Mouse (Mus musculus) forebrain, embryonic 14.5 days (tissue): ENCODE measurements at regions not wholly inside any gene's neighbourhood (a gene's known extent, or its start where the extent isn't known, plus 50 kb on each side); places are given as distances from the start of the nearest gene placed in this dataset.

Experiments
- ATAC-seq: fragments of 200-750 bp; cut with Nextera tagmentation; 2 replicates; pipeline ENCODE4 v1.8.0; 2017; ENCODE audit warnings: mild to moderate bottlenecking, moderate library complexity
- DNase-seq: peaks from one replicate; pipeline ENCODE4 v3.0.0-alpha.2; 2015; ENCODE audit warnings: low spot score
- H3K27ac ChIP-seq: fragments of 300-500 bp; sonication (generic); 2 replicates; pipeline ENCODE4 v1.5.1; 2014; ENCODE audit warnings: low read depth, mild to moderate bottlenecking, control low read depth, low read length, moderate library complexity
- H3K27me3 ChIP-seq: fragments of 300-500 bp; sonication (generic); replicated peaks from 2 replicates; pipeline ENCODE4 v1.6.1; 2014; ENCODE audit warnings: low read length, control low read depth, mixed read lengths; ENCODE audit not compliant: control insufficient read depth, insufficient read depth
- H3K36me3 ChIP-seq: fragments of 300-500 bp; sonication (generic); 2 replicates; pipeline ENCODE4 v1.6.1; 2014; ENCODE audit warnings: low read length, control low read depth; ENCODE audit not compliant: control insufficient read depth, insufficient read depth
- H3K4me1 ChIP-seq: fragments of 300-500 bp; sonication (generic); 2 replicates; pipeline ENCODE4 v1.6.1; 2014; ENCODE audit warnings: antibody characterized with exemption, low read length, control low read depth; ENCODE audit not compliant: control insufficient read depth, insufficient read depth
- H3K4me2 ChIP-seq: fragments of 300-500 bp; sonication (generic); 2 replicates; pipeline ENCODE4 v1.6.1; 2014; ENCODE audit warnings: mild to moderate bottlenecking, control low read depth, low read length
- H3K4me3 ChIP-seq: fragments of 300-500 bp; sonication (generic); 2 replicates; pipeline ENCODE4 v1.5.1; 2014; ENCODE audit warnings: low read depth, low read length, control low read depth
- H3K9ac ChIP-seq: fragments of 300-500 bp; sonication (generic); 2 replicates; pipeline ENCODE4 v1.6.1; 2014; ENCODE audit warnings: mild to moderate bottlenecking, low read length, control low read depth, moderate library complexity
- H3K9me3 ChIP-seq: fragments of 300-500 bp; sonication (generic); replicated peaks from 2 replicates; pipeline ENCODE4 v1.6.1; 2016; ENCODE audit warnings: low read length, control low read depth, mixed read lengths; ENCODE audit not compliant: control insufficient read depth
- WGBS: fragments of 180-500 bp; shearing (Covaris S2); extraction: QIAGEN DNeasy Blood & Tissue Kit; methylation state at CpG from one replicate; pipeline ENCODE4 v1.1.7; 2014; 5-methylcytosine and 5-hydroxymethylcytosine counted together

DNA sequence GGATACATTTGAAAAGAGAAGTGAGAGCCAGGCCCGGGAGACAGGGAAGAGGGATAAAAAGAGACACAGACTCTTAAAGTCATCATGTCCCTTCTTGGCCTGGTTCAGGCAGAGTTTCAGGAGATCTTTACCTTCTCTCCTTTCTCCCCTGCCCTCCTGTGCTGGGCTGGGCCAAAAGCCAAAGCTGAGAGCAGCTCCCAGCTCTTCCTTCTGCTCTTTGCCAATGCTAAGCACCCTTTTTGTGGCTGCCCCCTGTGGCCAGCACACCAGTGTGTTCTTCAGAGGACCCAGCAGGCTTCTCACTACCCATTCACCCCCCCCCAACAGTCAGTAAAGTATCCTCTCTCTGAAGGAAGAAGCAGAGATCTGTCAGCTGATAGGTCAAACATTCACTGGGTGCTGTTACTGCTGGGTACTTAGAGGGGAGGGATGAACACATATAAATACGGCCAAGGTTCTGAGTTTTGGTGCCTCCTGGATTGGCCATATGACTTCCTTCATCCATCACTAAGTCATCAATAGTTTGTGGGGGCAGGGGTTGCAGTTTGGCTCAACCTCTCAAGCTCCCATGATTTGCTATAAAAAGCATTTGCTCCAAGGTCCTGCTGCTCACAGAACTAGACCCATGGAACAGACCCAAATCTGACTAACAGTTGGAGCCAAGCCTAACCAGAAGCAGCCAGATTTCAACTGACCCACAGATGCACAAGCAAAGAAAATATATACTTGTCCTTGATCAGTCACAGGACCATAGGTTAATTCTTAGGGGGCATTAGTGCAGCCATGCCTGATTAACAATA lies 87.7 kb upstream of the Spdye4c start:
- H3K4me1 ChIP-seq: no peaks in the 10 kb centered on the region
- WGBS: 88% methylated on average over 2 of the region's 2 CpGs
- no peak overlapping the region for H3K4me3 ChIP-seq
- no peak overlapping the region for H3K27ac ChIP-seq
- no peaks in the 10 kb centered on the region for H3K27me3 ChIP-seq
- no peaks in the 10 kb centered on the region for H3K9me3 ChIP-seq
- H3K9ac ChIP-seq: no peak overlapping the region
- DNase-seq (no peak), ATAC-seq (no peak)
- H3K36me3 ChIP-seq: no peaks in the 10 kb centered on the region
- H3K4me2 ChIP-seq: no peak overlapping the region

DNA sequence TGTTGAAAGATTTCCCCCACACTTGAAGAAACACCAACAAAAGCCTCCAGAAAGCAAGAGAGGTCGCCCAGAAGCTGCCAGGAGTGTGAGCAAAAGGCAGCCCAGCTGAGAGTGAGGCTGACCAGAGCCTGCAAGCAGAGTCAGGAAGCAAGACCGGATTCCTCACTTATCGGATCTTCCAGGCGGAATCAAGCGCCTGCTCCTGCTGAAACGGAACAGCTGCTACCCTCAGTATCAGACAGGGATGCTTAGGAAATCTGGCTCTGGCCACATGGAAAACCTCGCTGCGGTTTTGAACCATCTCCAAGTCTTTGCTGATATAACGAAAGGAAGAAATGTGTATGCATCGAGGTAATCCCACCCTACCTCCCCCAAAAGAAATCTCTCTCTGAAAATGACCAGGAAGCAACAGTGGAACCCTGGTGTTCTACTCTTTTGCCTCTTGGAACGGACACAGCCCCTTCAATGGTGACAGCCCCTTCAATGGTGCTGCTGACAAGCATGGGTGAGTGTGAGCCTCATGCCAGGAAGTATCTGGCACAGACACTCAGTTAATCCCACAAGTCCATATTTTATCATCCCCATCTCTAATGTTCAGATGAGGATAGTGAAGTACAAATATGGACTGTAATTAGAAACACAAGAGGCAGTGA lies 83.3 kb upstream of the Spdye4c start:
- no peak overlapping the region for H3K4me2 ChIP-seq
- H3K4me3 ChIP-seq: no peak overlapping the region
- H3K4me1 ChIP-seq: no peaks in the 10 kb centered on the region
- no peaks in the 10 kb centered on the region for H3K9me3 ChIP-seq
- H3K27ac ChIP-seq: peak overlapping the region; percentile 36; the same call in 1 of the 2 replicates
- no peaks in the 10 kb centered on the region for H3K27me3 ChIP-seq
- no peaks in the 10 kb centered on the region for H3K36me3 ChIP-seq
- DNase-seq: peak; percentile 52
- 46% methylated on average over 11 of the region's 11 CpGs for WGBS
- no peak for ATAC-seq
- no peak overlapping the region for H3K9ac ChIP-seq

DNA sequence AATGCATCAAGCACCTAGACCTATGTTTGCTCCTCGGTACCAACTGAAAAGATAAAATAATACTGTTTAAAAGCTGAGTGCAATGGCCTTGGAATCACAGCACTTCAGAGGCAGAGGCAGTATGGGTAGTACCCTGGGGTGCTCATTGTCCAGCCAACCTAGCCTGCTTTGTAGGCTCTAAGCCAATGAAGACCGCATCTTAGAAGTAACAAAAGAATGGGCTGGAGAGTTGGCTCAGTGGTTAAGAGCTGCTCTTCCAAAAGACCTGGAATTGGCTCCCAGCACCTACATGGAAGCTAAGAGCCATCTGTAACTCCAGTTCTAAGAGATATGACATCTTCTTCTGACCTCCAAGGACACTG lies 82.8 kb upstream of the Spdye4c start:
- Histone ChIP-seq H3K36me3 (no peaks in the 10 kb centered on the region), H3K4me3 (no peak overlapping the region), H3K27me3 (no peaks in the 10 kb centered on the region), H3K4me2 (no peak overlapping the region), H3K9ac (no peak overlapping the region), H3K9me3 (no peaks in the 10 kb centered on the region), H3K27ac (no peak overlapping the region; the same call in 1 of the 2 replicates), H3K4me1 (no peaks in the 10 kb centered on the region)
- no peak for DNase-seq
- WGBS: 73% methylated on average over 2 of the region's 2 CpGs
- no peak for ATAC-seq

DNA sequence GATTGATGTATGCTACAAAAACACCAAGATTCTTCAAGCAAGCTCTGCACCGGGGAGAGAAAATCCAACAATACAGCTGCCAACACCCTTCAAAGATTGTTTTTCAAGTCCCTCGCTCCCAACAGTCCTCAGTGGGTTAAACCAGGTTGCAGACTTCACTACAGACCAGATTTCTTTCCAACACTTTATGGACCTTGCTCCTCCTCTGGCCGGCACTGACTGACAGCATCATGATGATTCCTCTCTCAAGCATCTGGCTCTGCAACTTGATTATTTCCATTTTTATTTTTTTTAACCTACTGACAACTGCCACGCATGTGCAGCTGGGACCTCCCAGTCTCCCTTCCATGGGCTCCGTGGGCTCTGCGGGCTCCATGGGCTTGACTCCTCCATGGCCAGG lies 79.7 kb upstream of the Spdye4c start:
- Histone ChIP-seq H3K9ac (no peak overlapping the region), H3K36me3 (no peaks in the 10 kb centered on the region), H3K4me1 (no peaks in the 10 kb centered on the region), H3K4me3 (no peak overlapping the region), H3K27ac (no peak overlapping the region), H3K27me3 (no peaks in the 10 kb centered on the region), H3K4me2 (no peak overlapping the region), H3K9me3 (no peaks in the 10 kb centered on the region)
- DNase-seq: no peak
- ATAC-seq: no peak
- 77% methylated on average over 6 of the region's 6 CpGs for WGBS

DNA sequence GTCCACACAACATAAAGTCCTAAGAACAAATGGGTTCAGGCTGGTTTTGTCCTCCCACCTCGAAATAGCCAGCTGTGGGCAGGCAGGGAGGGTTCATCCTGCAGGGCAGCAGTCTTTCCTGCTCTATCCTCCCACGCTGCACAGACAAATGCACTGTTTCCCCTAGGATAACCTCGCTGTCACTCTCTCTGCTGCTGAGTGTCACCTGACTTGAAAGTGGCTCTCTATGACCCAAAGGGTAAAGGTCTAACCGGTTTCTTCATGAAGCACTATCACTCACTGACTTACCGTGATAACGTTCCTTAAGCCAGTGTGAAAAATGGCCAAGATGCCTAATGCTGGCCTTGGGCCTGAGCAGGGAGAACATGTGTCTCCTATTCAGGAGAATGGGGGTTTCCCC lies 78.2 kb upstream of the Spdye4c start:
- no peak for ATAC-seq
- 87% methylated on average over 6 of the region's 6 CpGs for WGBS
- Histone ChIP-seq H3K27ac (no peak overlapping the region), H3K9ac (no peak overlapping the region), H3K36me3 (no peaks in the 10 kb centered on the region), H3K4me3 (no peak overlapping the region), H3K4me2 (no peak overlapping the region), H3K9me3 (no peaks in the 10 kb centered on the region), H3K4me1 (no peaks in the 10 kb centered on the region), H3K27me3 (no peaks in the 10 kb centered on the region)
- DNase-seq: no peak

DNA sequence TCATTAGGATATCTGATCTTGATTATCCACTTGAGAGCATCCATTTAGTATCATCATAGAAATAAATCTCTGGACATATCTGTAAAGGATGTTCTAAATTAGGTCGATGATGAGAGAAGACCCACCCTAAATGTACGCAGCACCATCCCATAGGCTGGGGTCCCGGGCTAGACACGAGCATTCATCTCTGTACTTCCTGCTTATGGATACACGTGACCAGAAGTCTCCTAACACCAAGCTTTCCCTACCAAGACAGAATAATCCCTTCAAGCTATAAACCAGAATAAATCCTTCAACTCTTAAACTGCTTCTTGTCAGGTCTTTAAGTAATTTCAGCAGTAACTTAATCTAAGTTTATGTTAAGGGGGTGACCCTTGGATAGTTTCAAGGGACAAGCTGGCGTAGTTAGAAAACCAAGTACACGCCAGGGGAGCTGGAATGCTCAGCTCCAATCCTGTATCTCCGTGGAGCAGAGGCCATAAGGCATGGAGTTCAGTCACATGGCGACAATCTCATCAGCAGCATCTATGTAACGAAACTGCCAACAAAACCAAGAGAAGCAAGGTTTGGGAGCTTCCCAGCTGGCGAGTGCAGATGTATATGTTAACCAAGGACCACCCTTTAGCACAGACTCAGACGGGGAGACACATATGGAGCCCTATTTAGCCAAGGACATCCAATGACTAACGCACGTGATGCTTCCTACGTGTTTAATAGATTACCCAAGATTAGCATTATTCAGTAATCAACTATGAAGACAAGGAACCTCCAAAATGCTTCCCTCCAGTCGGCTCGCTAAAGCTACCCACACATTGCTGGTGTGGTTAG lies 76.3 kb upstream of the Spdye4c start:
- Histone ChIP-seq H3K4me1 (no peaks in the 10 kb centered on the region), H3K27ac (no peak overlapping the region), H3K4me2 (no peak overlapping the region), H3K4me3 (no peak overlapping the region), H3K9ac (no peak overlapping the region), H3K27me3 (no peaks in the 10 kb centered on the region), H3K9me3 (no peaks in the 10 kb centered on the region), H3K36me3 (no peaks in the 10 kb centered on the region)
- ATAC-seq: no peak
- 85% methylated on average over 17 of the region's 17 CpGs for WGBS
- no peak for DNase-seq

DNA sequence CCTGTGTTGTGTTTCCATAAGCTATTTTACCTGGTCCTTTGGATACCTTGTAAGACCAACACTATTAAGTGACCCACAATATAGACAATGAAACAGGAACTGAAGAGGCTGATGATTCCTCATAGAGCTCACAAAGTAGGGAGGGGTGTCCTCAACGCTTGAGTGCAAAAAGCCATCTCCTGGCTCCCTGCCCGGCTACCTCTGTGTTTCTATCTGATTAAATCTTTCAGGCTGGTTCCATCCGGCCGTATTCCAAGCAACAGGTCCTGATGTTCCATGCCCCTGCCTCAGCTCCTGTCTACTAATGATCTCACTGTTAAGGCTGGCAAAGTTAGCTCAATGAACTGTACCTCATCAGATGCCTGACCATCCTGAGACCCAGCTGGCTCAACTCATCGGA lies 75.3 kb upstream of the Spdye4c start:
- WGBS: 80% methylated on average over 5 of the region's 5 CpGs
- Histone ChIP-seq H3K9me3 (no peaks in the 10 kb centered on the region), H3K36me3 (no peaks in the 10 kb centered on the region), H3K27ac (no peak overlapping the region), H3K4me1 (no peaks in the 10 kb centered on the region), H3K27me3 (no peaks in the 10 kb centered on the region), H3K4me2 (no peak overlapping the region), H3K4me3 (no peak overlapping the region), H3K9ac (no peak overlapping the region)
- no peak for DNase-seq
- no peak for ATAC-seq

DNA sequence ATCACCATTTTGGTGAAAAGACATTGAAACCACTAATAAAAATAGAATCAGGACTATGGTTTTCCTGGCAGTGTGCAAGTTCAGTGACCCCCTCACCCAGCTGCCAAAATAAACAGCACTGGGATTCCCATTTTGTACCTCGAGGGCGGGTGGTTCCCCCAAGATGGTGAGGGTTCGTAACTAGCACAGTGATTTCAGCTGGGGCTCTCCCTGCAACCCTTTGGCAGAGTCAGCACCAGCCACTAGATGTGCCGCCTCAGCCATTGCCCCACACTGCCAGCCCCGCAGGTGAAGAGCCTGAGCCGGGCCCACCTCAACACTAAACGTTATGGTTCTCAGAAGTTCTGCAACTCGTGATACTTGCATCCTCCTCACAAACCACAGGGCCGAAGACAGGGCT lies 74.3 kb upstream of the Spdye4c start:
- ATAC-seq: no peak
- H3K4me1 ChIP-seq: no peaks in the 10 kb centered on the region
- no peak overlapping the region for H3K27ac ChIP-seq
- no peak overlapping the region for H3K9ac ChIP-seq
- H3K4me2 ChIP-seq: no peak overlapping the region
- no peak for DNase-seq
- 93% methylated on average over 9 of the region's 9 CpGs for WGBS
- H3K9me3 ChIP-seq: no peaks in the 10 kb centered on the region
- H3K36me3 ChIP-seq: no peaks in the 10 kb centered on the region
- H3K27me3 ChIP-seq: no peaks in the 10 kb centered on the region
- H3K4me3 ChIP-seq: no peak overlapping the region

DNA sequence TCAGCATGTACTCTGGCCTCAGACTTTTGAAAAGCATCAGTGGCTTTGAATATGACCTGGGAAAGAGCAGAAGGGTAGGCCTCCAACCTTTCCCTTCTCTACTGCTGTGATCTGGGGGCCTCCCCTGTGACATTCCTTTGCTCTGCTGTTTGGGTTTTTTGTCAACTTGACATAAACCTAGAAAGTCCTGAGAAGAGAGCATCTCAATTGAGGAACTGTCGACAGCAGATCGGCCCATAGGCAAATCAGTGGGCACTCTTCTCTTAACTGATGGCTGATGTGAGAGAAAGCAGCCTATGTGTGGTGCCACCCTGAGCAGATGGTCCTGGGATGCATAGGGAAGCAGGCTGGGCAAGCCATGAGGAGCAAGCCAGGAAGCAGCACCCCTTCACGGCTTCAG lies 72.9 kb upstream of the Spdye4c start:
- Histone ChIP-seq H3K9me3 (no peaks in the 10 kb centered on the region), H3K9ac (no peak overlapping the region), H3K4me2 (no peak overlapping the region), H3K4me3 (no peak overlapping the region), H3K27ac (no peak overlapping the region), H3K36me3 (no peaks in the 10 kb centered on the region), H3K4me1 (no peaks in the 10 kb centered on the region), H3K27me3 (no peaks in the 10 kb centered on the region)
- no peak for ATAC-seq
- 96% methylated on average over 3 of the region's 3 CpGs for WGBS
- DNase-seq: no peak
